Mouse (Mus musculus) layer of hippocampus, adult 2 months (tissue): ENCODE measurements around the gene Grxcr1. TPM values are rescaled to one million over a fixed set of nuclear protein-coding genes. Genes with fewer than 3 reads are reported as not detected.

Experiments used
- DNase-seq, 2 experiments: peaks; one replicate each; pipeline ENCODE4 v3.0.0; 2022; ENCODE audit warnings: low spot score in 2 of 2
- H3K27ac ChIP-seq: fragments of 200-600 bp; 2 replicates; pipeline ENCODE4 v1.8.1; 2022
- H3K4me3 ChIP-seq: fragments of 200-600 bp; 2 replicates; pipeline ENCODE4 v1.8.1; 2022; ENCODE audit warnings: mild to moderate bottlenecking
- CTCF ChIP-seq: fragments of 200-600 bp; conservative IDR thresholded peaks from 2 replicates; pipeline ENCODE4 v1.8.1; 2022; ENCODE audit warnings: antibody characterized with exemption, mild to moderate bottlenecking, moderate library complexity
- total RNA-seq, 2 experiments: library from RNA; stranded (reverse); gene quantifications; 2 replicates each; pipeline ENCODE4 v1.2.3; 2021

The Grxcr1 gene
- total RNA-seq, 2 experiments from 2014 or later = not detected

DNA sequence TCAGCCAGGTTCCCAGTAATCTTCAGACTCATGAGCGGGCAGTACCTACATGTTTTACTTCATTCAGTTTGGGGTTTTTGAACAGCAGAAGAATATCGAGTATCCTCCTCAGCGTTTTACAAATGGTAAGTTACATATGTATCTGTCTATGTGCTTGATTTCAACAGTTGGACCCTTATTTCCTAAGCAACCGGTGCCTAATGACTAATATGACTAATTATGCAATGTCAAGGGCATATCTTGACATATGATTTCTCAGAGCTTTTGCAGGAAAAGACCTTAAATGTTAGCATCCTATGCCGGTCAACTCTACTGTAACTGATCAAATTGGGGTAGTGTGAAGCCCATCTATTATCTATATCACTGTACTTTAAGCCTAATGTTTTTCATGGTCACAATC lies 11.7 kb downstream of the Grxcr1 start:
- DNase-seq = no peak
- TF ChIP-seq CTCF = no peak
- Histone ChIP-seq H3K4me3 (no peak overlapping the region), H3K27ac (no peak overlapping the region)

DNA sequence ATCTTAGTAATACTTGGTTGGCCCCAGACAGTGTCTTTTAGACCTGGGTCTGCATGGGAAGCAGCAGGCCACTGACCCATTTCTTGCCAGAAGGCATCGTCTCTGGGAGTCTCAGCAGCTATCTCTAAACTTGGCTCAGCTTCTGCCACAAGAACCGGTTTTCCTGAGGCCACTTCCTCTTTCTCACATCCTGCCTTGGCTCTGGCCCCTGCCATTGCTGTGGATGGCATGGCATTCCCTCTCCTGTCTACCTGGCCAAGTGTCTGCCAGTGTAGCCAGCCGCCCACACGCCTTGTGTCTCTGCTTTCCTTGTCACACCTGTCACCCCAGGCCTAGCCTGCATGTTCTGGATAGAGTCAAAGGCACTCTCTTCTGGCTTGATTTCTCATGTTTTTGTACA lies 17.1 kb downstream of the Grxcr1 start:
- H3K4me3 ChIP-seq = no peak overlapping the region
- no peak for DNase-seq
- TF ChIP-seq CTCF = no peak
- H3K27ac ChIP-seq = no peak overlapping the region

GRCm38 (mm10) chr5:68049536-68049935 lies 17.9 kb downstream of the Grxcr1 start:
- Histone ChIP-seq H3K27ac (no peak overlapping the region), H3K4me3 (no peak overlapping the region)
- no peak for DNase-seq
- no peak for TF ChIP-seq CTCF

GRCm38 (mm10) chr5:68051101-68051500 lies 19.5 kb downstream of the Grxcr1 start:
- H3K4me3 ChIP-seq = no peak overlapping the region
- no peak overlapping the region for H3K27ac ChIP-seq
- DNase-seq = no peak
- no peak for TF ChIP-seq CTCF

DNA sequence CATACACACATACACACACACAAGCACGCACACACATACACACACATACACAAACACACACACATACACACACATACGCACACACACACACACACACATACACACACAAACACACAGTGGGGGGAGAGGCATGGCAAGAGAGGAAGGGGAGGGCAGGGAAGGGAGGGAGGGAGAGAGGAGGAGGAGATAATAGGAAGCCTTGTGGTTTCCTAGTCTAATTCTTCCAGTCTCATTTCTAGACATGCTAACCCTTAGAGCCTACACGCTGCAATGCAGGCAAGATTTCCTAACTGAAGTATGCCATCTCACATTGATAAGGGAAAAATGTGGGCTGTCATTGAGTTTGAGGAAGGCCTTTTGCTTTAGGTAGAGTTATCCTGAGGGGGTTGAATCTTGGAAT lies 25.9 kb downstream of the Grxcr1 start:
- DNase-seq = no peak
- Histone ChIP-seq H3K27ac (no peak overlapping the region), H3K4me3 (no peak overlapping the region)
- TF ChIP-seq CTCF = no peak

- no peak for TF ChIP-seq CTCF
- DNase-seq = no peak
- no peak overlapping the region for H3K27ac ChIP-seq
These were observed 37.1 kb downstream of the Grxcr1 start for GRCm38 (mm10) chr5:68068694-68069093.

GRCm38 (mm10) chr5:68070308-68070707 lies 38.7 kb downstream of the Grxcr1 start:
- Histone ChIP-seq H3K4me3 (no peak overlapping the region), H3K27ac (no peak overlapping the region)
- no peak for DNase-seq
- TF ChIP-seq CTCF = no peak

More at GRCm38 (mm10) chr5:68068694-68069093, 37.1 kb downstream of the Grxcr1 start:
- no peak overlapping the region for H3K4me3 ChIP-seq

DNA sequence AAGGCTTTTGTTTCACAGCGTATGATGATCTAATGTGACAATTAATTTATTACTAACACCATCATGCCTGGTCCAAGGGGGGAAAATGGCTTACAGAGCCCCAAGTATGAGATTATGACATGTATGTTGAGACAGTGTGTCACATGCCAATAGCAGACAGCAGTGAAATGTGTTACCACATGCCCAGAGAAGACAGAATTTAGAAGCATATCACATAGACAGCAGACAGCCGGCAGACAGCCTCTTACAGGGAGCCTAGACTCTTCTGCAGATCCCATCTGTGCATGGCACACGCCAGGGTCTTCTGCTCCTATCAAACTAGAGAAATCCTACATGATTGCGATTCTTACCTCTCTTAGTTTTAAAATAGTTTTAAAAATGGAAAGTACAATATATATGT lies 40.2 kb downstream of the Grxcr1 start:
- no peak overlapping the region for H3K27ac ChIP-seq
- no peak for TF ChIP-seq CTCF
- no peak overlapping the region for H3K4me3 ChIP-seq
- no peak for DNase-seq

DNA sequence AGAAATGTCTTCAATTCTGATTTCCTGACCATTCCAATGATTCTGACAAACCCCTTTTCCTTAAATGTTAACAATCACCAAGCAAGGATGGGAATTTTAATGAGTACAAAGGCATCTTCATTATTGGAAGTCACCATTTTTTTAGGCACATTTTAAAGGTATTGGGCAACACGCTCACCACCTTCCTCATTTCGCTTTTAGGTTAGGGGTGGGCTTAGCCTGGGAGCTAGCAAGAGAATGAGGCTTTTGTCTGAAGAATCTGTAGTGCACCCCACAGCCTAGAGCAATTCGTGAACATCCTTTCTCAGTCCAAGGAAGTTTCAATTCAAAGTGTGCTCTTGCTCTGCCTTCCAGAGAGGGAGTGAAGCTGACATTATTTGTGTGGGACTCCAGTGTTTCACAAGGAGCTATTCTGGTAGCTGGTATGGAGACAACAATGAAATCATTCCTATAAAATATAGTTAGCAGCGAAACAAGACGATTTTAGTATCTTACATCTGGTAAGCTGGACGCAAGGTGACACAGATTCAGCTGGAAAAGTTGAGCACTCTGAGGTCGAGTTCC lies 55.0 kb downstream of the Grxcr1 start:
- H3K27ac ChIP-seq = peak overlapping the region; percentile 21
- TF ChIP-seq CTCF = no peak
- DNase-seq = no peak
- no peak overlapping the region for H3K4me3 ChIP-seq

DNA sequence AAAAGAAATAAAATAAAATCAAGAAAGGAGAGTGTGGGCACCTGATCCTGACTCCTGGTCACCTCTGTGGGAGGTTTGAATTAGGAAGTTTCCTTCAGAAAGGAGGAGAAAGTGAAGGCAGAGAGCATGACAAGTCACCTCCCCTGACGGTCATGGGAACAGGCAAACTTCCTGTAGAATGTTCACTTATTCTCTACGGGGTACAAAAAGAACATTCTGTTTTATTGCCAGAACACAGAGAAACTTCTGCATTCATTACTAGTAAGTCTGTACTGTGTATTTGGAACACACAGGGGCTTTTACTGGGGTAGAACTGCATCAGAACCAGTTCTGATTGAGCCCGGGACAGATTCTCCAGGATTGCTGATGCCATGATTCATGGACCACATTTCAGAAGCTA lies 55.5 kb downstream of the Grxcr1 start:
- Histone ChIP-seq H3K4me3 (no peak overlapping the region), H3K27ac (peak overlapping the region; percentile 21)
- no peak for DNase-seq
- no peak for TF ChIP-seq CTCF

GRCm38 (mm10) chr5:68093085-68093484 lies 61.5 kb downstream of the Grxcr1 start:
- no peak overlapping the region for H3K4me3 ChIP-seq
- DNase-seq = no peak
- H3K27ac ChIP-seq = no peak overlapping the region
- TF ChIP-seq CTCF = no peak

DNA sequence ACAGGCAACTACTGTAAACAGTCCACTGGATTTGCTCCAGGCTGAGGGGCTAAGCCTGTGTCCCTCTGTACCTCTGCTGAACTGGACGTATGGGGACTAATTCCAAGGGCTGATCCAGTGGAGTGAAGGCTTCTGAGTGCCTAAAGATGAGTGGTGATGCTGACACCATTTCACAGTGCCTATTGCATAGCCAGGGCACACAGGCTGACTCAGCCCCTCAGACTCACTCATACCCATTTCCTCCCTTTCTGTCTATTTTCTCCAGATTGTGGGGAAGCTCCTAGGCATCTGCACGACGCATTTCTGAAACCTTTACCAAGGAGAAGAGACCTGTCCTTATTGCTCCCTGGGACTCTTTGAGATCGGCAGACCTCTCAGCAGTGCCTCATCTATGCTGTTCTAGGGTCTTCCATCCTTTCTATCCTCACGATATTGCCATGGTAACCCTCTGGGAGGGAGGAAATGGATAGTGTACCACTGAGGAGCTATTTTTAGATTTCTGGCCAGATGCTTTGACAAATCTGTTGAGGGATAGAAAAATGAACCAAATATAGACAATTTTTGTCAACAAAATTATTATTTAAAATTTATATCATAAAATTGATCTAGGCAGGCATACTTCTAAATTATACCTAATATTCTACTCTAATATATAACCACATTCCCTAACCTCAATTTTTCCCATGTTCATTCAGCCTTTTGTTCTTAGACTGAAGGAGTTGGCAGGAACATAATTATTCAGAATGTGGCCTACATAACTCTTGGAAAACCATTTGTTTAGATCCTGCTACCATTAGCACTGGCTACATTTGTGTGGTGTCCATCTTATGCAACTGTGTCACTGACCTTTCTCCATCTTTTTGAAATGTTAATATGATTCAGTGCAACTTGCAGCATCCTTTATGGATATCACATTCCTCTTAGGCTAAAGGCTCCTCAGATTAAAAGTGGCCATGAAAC lies 66.3 kb downstream of the Grxcr1 start:
- peak; percentile 34 for DNase-seq
- Histone ChIP-seq H3K27ac (peak overlapping the region; percentile 81), H3K4me3 (no peak overlapping the region)
- no peak for TF ChIP-seq CTCF

DNA sequence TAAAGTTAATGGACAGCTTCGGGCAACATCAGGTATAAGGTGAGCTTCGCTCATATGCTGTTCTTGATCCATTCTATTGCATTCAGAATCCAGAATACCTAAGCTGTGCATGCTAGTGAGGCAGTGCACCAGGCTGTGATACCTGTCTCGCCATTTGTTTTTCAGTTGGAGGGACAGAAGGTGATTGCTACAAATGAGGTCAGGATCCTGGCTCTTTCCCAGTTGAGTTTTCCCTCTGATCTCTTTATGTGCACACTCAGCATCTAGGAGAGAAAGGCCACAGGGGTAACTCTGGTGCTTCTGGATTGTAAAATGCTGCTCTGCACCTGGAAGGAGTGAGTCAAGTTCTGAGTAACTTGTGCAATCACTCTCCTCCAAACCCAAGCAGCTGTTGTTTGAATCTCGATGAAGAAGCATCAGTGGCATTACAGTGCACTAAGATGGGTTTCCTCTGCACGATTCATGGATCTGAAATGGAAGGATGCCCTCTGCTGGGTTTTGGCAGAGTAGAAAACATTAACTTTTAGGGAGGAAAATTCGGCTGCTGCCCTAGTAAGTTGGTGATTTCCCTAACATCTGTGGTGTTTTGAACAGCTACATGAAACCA lies 80.9 kb downstream of the Grxcr1 start:
- no peak overlapping the region for H3K4me3 ChIP-seq
- DNase-seq = peak; percentile 51 to 61
- H3K27ac ChIP-seq = no peak overlapping the region
- peak; percentile 80 for TF ChIP-seq CTCF
